Mouse (Mus musculus): ENCODE results near the gene Adgrg2.
A peak's percentile ranks its signal among the peaks of the same experiment; 100 is the strongest.

The Adgrg2 gene

GRCm38 (mm10) chrX:160390464-160390956 lies at the start of gene Adgrg2:
Adgrg2 (plus strand) TSS chrX:160390690.
- DNase-seq (ENCODE audit: low spot score): peak; percentile 7

GRCm38 (mm10) chrX:160350995-160351394 lies 39.5 kb upstream of the Adgrg2 start:
- no peak for DNase-seq (ENCODE audit: low spot score)

DNA sequence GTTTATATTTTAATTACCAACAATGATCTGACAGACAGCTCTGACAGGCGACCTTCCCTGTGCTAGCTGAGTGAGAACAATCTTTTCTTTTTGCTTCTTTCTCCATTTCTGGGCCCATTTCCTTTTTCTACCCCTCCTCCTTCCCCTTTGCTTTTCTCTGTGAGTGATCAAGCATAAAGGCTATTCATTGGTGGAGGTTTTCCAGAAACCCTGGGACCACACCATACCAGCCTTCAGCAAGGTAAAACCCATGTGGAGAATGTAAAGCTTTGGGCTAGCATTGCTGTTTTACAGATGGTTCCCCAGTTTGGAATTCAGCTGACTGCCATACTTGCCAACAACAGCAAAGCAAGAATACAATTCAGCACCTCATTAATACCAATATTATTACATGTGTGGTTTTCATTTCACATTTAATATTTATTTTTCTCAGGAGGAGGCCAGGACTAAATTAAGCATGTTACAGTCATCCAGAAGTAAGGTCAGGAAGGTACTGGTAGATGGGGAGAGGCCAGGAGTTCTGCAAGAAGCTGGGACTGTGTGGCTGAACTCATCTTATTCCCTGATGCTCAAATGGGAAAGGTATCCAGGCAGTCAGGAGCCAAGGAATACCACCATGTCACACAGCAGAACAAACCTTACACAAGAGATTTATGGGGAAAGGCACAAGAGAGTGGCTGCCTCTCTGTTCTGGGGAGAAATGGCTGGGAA lies 38.4 kb upstream of the Adgrg2 start:
- DNase-seq (ENCODE audit: low spot score): no peak

DNA sequence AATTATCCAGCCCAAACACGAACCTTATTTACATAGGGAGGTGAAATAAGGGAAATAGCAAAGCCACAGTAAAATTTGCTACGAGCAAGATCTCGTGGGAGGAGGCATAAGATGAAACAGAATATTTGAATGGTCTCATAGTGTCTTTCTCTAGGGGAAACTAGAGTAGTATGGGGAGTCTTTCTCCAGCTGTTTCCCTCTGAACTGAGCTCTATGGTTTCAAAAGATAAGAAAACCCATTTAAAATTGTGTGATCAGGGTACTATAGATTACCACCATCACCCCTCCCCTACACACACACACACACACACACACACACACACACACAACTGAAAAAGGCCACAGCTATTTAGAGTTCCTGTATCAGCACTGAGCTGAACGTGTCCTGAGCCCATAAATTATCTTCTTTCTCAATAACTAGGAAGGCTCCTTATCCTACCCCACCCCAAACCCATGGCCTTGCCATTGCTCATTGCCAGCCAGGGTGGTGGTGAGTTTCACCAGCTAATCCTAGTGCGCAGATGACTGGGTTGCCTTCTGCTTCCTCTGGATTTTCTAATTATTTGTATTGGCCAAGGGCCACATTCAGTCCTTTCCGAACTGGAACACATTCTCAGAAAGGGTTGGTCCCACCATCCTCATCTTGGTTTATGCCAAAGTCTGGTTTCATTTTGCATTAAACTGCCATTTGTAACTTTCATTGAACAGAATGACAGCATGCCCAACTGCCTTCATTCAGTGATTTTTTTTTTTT lies 5.6 kb upstream of the Adgrg2 start:
- no peak for DNase-seq (ENCODE audit: low spot score)

DNA sequence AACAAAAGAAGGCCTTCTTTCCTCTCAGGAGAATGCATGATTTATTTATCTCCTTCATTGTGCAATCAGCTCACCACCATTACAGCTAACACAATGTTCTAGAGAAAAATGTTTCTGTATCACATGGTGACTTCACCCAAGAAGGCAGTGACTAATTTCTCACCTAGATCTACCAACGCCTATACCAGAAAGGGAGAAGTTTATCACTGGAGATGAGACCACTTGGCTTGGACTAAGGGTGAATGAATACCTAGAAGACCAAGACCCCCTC lies 5.1 kb upstream of the Adgrg2 start:
- no peak for DNase-seq (ENCODE audit: low spot score)

DNA sequence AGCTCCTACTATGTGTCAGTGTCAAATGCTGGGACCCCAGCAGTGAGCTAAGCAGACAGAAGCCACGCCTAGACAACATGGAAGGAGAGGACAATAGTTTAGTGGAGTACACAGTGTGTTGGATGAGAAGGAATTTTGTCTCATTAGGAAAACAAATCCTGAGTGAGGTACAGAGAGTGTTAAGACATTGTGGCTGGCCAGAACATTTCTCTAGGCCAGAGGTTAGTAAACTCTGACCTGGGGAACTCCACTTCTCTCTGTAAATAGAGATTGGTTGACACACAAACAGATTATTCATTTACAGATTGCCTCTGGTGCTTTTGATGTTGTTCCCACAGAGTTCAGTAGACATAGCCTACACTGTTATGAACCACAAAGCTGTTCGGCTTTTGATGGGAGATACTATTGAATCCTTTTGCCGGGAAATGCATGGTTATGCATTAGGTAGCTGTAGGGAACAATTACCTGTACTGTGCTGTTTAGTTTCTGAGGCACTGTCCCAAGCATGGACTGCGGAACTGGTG lies 22.5 kb downstream of the Adgrg2 start:
- no peak for DNase-seq (ENCODE audit: low spot score)

DNA sequence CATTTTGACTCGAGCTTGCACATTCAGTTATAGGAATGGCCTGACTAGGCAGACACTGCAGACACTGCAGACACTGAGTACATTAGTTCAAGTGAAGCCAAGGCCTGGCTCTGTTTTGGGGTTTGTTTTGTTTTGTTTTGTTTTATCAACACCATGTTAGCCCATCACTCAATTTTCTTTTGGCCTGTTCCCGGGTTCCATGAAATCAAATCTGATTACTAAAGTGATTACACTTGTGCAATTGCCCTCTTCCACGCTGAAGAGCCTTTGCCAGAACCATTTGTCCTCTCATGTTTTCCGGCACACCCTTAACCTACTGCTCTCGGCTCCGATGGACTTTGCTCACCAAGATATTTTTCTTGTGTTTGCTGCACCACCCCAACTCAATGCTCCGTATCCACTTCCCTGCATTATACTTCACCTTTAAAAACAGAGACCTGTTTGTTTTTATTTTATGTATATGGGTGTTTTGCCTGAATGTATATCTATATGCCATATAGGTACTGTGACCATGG lies 23.4 kb downstream of the Adgrg2 start:
- no peak for DNase-seq (ENCODE audit: low spot score)

- DNase-seq (ENCODE audit: low spot score): no peak
Observed at GRCm38 (mm10) chrX:160418397-160418796, 27.9 kb downstream of the Adgrg2 start.

DNA sequence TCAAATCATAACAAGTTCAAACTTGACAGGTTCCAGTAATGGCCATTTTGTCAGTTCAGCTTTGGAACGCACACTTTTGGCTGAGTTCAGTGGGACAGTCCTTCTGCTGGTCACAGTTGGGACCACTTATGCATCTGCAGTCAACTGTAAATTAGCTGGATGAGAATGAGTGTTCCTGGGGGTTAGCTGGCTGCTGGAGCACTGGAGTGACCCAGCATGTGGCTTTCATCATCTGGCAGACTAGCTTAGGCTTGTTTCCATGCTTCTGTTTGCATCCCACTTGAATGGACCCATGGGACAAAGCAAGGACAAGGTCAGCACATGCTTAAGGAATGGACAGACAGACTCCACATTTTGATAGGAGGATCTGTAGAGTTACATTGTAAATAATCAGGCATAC lies 33.2 kb downstream of the Adgrg2 start:
- no peak for DNase-seq (ENCODE audit: low spot score)

GRCm38 (mm10) chrX:160426486-160426885 lies 36.0 kb downstream of the Adgrg2 start:
- DNase-seq (ENCODE audit: low spot score): no peak

DNA sequence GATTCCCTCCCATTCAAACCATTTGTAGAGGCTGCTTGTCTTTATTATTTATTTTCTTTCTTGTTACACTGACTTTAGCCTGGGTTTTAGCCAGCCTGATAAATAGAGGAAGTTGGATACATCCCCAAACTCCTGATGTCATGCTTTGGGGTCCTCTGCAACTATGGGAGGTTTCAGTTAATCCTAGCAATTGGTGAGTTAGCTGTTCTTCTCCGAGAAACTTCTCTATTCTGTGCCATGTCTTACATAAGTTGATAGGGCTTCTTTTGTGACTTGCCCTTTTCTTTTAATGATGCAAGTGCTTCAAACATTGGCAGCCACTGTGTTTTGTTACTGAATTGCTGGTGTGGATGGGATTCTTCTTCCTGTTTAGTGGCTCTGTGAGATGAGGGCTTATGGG lies 36.4 kb downstream of the Adgrg2 start:
- DNase-seq (ENCODE audit: low spot score): no peak

GRCm38 (mm10) chrX:160432192-160432591 lies 41.7 kb downstream of the Adgrg2 start:
- no peak for DNase-seq (ENCODE audit: low spot score)

DNA sequence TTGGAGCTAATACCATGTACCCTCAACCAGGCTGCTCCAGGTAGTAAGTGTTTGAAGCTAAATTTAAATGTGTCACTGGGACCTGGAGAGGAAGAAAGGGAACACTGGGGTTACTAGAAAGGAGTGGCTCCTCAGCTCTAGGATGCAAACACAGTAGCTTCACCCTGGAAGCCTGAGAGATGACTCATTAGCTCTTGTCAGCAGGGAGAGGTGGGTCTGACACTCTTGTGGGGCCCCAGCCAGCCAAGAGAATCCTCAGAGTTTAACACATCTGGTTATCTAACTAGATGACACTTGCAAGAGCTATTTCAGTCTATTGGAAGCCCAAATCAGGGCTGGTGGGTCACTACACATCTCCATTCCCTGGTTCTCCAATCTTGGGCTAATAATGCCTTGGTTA lies 50.8 kb downstream of the Adgrg2 start:
- no peak for DNase-seq (ENCODE audit: low spot score)

GRCm38 (mm10) chrX:160448351-160448750 lies 57.9 kb downstream of the Adgrg2 start:
- DNase-seq (ENCODE audit: low spot score): no peak

DNA sequence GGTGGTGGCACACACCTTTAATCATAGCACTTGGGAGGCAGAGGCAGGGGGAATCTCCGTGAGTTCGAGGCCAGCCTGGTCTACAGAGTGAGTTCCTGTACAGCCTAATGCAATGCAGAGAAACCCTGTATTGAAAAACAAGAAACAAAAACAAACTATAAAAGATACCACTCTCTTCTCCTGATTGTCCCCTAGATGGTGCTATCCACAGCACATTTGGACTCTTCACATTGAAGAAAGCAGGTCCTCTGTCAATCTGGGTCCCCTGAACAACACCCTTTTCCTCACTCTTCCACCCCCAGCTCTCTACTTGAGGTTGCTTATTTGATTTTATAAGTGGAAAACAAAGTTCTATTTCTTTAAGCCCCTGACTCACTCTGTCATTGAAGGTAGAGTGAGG lies 58.9 kb downstream of the Adgrg2 start:
- no peak for DNase-seq (ENCODE audit: low spot score)

DNA sequence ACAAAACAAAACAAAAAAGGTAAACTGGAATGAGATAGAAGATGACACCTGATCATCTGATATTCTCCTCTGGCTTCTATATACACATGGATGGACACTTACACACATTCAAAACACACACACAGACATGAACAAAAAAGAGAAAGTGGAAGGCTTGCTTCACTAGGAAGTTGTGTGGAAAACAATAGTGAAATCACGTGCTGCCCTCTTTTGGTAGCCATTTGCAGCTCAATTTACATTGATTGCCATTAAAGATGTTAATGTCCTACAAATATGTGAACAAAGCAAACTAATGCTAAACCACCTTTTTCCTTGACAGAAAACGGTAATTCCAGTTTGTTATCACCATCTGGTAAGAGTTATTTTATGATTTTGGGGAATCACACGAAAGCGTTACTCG lies 65.2 kb downstream of the Adgrg2 start:
- DNase-seq (ENCODE audit: low spot score): no peak

- DNase-seq (ENCODE audit: low spot score): no peak
Observed at GRCm38 (mm10) chrX:160471257-160471786, 80.8 kb downstream of the Adgrg2 start.

GRCm38 (mm10) chrX:160489784-160490183 lies 99.3 kb downstream of the Adgrg2 start:
- no peak for DNase-seq (ENCODE audit: low spot score)

DNA sequence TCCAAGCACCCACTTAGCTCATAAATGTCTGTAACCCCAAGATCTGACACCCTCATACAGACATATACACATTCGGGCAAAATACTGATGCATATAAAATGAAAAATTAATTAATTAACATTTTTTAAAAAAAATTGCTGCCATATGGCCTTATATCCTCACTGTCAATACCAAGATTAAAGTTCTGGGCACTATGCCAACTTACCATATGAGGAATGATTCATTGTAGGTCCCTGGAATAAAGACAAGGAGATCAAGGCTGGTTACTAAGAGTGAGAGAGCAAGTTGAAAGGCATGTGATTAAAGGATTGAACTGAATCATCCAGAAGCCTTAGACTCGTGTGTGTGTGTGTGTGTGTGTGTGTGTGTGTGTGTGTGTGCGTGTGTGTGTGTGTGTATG lies 103.8 kb downstream of the Adgrg2 start:
- no peak for DNase-seq (ENCODE audit: low spot score)

DNA sequence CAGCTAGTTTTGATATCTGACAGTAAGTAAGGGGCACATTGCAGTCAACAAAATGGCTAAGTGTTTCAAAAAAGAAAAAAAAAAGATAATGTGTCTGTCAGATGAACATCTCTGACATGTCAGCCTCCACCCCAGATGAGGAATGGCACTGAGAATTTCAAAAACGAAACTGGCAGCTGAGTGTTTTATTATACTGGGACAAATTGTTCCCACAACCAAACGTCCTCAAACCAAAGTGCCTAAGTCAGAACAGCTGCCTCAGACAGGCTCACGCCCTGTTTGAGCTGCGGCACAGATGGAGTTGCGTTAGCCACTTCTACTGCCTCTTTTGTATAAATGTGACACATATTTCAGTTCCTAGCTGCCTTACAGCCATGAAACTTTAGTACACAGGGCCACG lies 104.4 kb downstream of the Adgrg2 start:
- no peak for DNase-seq (ENCODE audit: low spot score)

DNA sequence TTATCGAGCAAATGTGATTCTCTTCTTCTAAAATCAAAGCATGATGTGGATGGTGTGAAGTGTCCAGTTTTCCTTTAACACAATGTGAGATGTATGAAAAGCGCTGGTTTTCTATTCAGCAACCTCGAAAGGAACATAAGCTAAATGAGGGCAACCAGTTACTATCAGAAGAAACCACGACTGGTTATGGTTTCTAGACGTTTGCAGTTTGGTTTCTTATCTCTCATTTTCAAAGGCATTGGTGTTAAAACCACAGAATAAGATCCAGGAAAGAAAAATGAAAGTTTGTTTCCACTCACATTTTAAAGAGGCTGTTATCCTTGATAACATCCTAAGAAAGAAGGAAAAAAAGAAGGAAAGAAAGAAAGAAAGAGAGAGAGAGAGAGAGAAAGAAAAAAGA lies 106.0 kb downstream of the Adgrg2 start:
- no peak for DNase-seq (ENCODE audit: low spot score)

GRCm38 (mm10) chrX:160501095-160501494 lies 110.6 kb downstream of the Adgrg2 start:
- DNase-seq (ENCODE audit: low spot score): no peak

DNA sequence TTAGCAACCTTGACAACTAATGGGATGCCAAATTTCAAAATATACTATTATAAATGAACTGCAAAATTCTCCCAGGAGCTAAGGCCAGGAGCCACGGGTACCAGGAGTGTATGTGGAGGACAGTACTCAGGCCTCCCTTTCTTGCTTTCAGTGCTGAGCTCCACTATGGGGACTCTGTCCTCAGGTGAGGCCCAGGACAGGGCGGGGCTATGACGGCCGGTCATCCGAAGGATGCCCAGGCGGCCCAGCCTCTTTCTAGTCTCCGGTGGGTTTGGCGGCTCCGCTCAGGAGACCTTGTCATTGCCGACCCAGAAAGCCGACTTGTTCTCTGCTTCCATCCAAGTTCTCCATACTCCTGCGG lies 111.2 kb downstream of the Adgrg2 start:
- no peak for DNase-seq (ENCODE audit: low spot score)

All from urinary bladder, postnatal 25 days (tissue).